Mouse (Mus musculus): Measurements from ENCODE around the gene Slc44a2. TPM values are rescaled to one million over a fixed set of nuclear protein-coding genes. Genes with fewer than 3 reads are reported as not detected.

Slc44a2 gene
- polyA plus RNA-seq (2017; shearing (Covaris generic)) = 292 TPM

DNA sequence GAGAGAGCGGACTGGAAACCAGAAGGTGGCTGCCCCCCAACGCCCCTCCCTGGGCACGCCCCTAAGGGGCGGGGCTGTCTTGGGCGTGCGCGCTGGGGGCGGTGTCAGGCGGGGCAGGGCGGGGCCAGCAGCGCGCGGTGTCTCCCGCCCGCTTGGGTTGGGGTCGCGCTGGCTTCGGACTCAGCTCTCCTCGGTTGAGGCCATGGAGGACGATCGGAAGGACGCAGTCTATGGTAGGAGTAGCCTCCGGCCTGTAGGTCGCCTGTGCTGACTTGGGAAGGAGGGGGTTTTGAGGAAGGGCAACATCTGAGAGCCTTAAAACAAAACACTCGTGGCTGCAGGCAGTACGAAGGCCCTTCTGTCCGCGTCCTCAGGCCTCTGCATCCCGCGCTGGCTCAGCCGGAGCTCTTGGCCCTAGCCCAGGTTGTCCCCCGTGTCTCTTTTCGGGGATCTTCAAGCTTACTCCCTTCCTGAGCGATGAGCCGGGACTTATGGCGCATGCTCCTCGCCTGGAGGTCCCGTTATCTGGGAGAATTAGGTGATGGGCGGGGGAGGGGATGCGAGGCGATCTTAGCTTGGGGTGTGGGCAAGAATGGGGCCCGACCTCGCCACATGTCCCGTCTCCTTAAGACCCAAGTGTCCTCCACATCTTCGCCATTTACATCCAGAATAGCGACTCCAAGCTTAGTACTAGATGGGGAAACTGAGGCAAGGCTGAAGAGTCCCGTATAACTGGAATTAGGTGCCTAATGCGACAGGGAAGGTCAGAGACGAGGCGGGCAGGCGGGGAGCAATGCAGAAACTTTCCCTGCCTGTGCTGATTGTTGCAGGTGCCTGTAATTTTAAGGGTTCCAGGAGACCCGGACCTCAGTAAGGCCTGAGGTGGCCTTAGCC lies at the start of gene Slc44a2:
Gene Slc44a2 (plus strand): TSS at position 80 of the 894 bp plus-strand sequence.

DNA sequence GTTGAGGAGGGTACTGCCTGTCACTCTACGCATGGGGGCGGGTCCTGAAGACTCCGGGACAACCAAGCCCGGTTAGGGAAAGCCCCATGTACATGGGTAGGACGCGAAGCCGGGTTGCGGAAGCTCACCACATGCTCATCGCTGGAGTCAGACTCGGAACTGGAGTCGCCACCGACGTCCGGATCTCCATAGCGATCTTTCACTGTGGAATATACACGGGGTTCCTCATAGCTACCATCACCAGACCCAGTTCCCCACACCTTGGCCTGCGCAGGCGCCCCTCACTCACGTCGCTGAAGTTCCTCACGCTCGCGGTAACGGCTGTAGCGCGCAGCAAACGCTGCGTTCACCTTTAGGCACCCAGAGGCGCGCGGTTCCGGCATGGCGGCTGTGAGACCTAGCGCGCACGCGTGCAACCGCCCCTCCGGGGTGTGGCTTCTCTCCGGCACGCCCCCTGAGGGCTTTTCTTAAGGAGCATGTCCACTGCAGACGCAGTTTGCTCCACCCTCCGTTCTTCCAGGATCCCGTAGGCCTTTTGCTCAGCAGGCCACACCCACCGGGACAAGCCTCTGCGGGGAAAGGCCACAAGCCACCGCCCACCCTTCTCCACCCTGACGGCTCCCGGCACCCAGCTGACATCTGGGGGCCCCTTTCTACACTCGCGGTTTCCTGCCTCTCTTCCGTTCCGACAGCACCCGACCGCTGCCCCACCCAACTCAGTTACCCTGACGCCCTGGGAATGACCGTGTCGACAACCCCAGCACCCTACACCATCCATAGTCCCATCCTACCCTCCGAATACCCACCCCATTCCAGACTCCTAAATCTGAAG lies 32.7 kb upstream of the Slc44a2 start, which contains the start of gene Kri1:
Gene Kri1 (minus strand): TSS at position 399 of the 832 bp plus-strand sequence.

DNA sequence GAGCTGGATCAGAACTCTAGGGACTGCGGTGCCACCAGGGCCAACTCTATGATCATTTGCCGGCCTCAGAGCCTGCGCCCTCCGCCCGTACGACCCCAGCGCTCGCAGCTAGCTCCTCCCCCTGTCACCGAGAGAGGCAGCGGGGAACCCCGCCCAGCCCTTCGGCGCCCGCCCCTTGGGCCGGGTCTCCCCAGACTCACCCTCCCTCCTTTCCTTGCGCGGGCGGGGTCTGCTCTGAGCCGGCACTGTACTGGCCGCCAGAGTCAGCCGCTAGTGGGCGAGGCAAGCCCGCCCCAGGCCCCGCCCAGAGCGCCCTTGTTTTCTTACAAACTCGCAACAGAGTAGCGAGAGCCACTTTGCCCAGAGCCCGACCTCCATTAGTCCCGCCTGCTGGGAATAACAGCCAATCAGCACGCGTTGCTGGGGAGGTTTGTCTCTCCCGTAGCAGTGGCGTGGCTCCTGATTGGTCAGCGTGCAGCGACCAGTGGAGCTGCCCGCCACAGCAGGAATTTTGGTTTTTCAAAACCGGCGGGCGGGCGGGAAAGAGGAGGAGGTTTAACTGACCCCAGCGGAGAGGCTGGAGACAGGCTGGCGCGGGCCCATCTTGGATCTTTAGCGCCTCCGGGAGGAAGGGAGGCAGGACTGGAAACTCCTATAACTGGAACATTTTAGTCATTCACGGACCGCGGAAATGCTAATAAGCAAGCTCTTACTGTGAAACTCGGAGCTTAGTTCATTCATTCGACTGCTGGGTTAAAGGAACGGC lies 29.3 kb upstream of the Slc44a2 start, which contains the start of gene Cdkn2d:
Gene Cdkn2d (minus strand): TSS at position 386 of the 766 bp plus-strand sequence.

DNA sequence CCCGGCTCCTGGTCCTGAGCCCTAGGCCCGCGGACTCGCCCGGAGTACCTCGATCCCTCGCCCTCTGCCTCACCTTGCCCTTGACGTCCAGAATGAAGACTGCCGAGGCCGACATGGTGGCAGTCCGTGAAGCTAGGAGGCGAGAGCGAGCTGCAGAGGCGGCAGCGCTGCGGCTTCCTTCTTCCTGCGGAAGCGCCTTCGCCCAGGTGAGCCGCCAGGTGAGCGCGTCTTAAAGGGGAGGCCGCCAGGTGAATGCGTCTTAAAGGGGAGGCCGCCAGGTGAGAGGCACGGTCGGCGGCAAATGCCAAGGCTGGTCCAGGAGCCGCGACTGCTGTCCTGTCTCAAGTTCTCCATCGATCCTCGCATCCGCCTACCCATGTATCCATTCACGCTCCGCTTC lies 8.4 kb upstream of the Slc44a2 start, which contains the start of gene Ap1m2:
Gene Ap1m2 (minus strand): TSS at position 204 of the 400 bp plus-strand sequence.

DNA sequence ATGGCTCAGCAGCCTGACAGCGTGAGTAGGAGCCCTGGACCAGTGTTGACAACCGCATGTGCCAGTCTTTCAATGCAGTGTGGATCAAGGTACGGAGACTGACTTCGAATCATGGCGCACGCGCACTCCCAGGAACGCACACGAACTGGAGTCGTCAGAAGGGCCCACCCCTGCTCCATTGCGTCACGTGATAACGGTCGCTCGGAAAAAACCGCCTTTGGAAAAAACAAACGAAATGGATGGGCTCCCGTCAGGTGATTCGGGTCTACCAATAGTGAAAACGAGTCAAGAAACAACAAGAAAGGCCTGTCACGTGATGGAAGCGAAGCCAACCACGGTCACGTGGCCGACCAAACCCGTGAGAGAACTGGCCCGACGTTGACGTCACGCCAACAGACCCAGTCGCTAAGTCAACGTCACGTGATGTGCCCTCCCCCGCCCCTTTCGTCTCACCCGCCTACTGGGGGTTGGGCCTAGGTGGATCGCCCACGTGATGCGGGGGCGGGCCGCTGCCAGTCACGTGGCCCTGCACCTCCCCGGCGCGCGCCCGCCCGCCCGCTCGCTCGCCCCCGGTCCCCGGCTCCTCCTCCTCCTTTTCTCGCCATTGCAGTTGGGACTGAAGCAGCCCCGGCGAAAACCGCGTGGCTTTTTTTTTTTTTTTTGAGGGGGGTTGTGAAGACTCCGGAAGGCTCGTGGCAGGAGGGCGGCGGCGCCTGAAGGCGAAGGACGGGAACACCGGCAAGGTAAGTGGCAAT lies 47.0 kb downstream of the Slc44a2 start, which contains the start of gene Ilf3:
Gene Ilf3 (plus strand): TSS at position 515 of the 755 bp plus-strand sequence.

Other genes with a start within 250 kb of the Slc44a2 start
- gene Gm49373, start 247.6 kb upstream of the Slc44a2 start, polyA plus RNA-seq (2017; shearing (Covaris generic)) = 0.26 TPM
- gene Fdx1l, start 247.1 kb upstream of the Slc44a2 start, polyA plus RNA-seq (2017; shearing (Covaris generic)) = 35.9 TPM
- gene Gm38431, start 228.7 kb upstream of the Slc44a2 start, polyA plus RNA-seq (2017; shearing (Covaris generic)) = 4.2 TPM
- 60.3 TPM for gene Raver1, start 228.7 kb upstream of the Slc44a2 start, polyA plus RNA-seq (2017; shearing (Covaris generic))
- 62.4 TPM for gene Tyk2, start 189.5 kb upstream of the Slc44a2 start, polyA plus RNA-seq (2017; shearing (Covaris generic))
- 304 TPM for gene Cdc37, start 170.7 kb upstream of the Slc44a2 start, polyA plus RNA-seq (2017; shearing (Covaris generic))
- gene Pde4a, start 155.0 kb upstream of the Slc44a2 start, polyA plus RNA-seq (2017; shearing (Covaris generic)) = 3.2 TPM
- 27.0 TPM for gene Keap1, start 81.3 kb upstream of the Slc44a2 start, polyA plus RNA-seq (2017; shearing (Covaris generic))
- gene S1pr5, start 72.3 kb upstream of the Slc44a2 start, polyA plus RNA-seq (2017; shearing (Covaris generic)) = 0.79 TPM
- gene Atg4d, start 55.4 kb upstream of the Slc44a2 start, polyA plus RNA-seq (2017; shearing (Covaris generic)) = 68.1 TPM
- gene Kri1, start 32.7 kb upstream of the Slc44a2 start, polyA plus RNA-seq (2017; shearing (Covaris generic)) = 25.7 TPM
- 50.4 TPM for gene Cdkn2d, start 29.3 kb upstream of the Slc44a2 start, polyA plus RNA-seq (2017; shearing (Covaris generic))
- gene Ap1m2, start 8.4 kb upstream of the Slc44a2 start, polyA plus RNA-seq (2017; shearing (Covaris generic)) = 1.1 TPM
- 58.8 TPM for gene Ilf3, start 47.2 kb downstream of the Slc44a2 start, polyA plus RNA-seq (2017; shearing (Covaris generic))
- gene Qtrt1, start 91.1 kb downstream of the Slc44a2 start, polyA plus RNA-seq (2017; shearing (Covaris generic)) = 49.9 TPM
- 262 TPM for gene Dnm2, start 104.2 kb downstream of the Slc44a2 start, polyA plus RNA-seq (2017; shearing (Covaris generic))
- gene Tmed1, start 189.6 kb downstream of the Slc44a2 start, polyA plus RNA-seq (2017; shearing (Covaris generic)) = 5.4 TPM
- gene AB124611, start 205.5 kb downstream of the Slc44a2 start, polyA plus RNA-seq (2017; shearing (Covaris generic)) = 52.1 TPM
- gene Carm1, start 226.2 kb downstream of the Slc44a2 start, polyA plus RNA-seq (2017; shearing (Covaris generic)) = 44.2 TPM

Data from effector memory CD4-positive, alpha-beta T cell, adult 5 months (primary cell).